Mouse (Mus musculus) lung, adult 18-20 months (tissue): ENCODE measurements around the gene Qprt.
"Not testable (repeated sequence)": the region's sequence is repeated elsewhere in the genome, so short reads cannot be mapped to it uniquely, and the experiment has no call there.

Experiments
- DNase-seq, 2 experiments: peaks; one replicate each; pipeline ENCODE4 v3.0.0; 2022; ENCODE audit warnings: mixed read lengths in 2 of 2

Qprt gene

GRCm38 (mm10) chr7:127093914-127094313 is 28.1 kb downstream of the Qprt start:
- DNase-seq: no peak

GRCm38 (mm10) chr7:127091114-127091896 is 30.7 kb downstream of the Qprt start, which contains the start of gene AI467606:
TSS of gene AI467606 (plus strand) at chr7:127091359.
- DNase-seq: peak; percentile 89

GRCm38 (mm10) chr7:127090154-127091113 is 31.6 kb downstream of the Qprt start:
- DNase-seq: no peak

GRCm38 (mm10) chr7:127088901-127089845 is 32.9 kb downstream of the Qprt start:
- peak; percentile 50 to 61 for DNase-seq

GRCm38 (mm10) chr7:127088083-127088482 is 33.9 kb downstream of the Qprt start:
- no peak for DNase-seq

- DNase-seq: not testable (repeated sequence)
These were observed 34.6 kb downstream of the Qprt start, which contains the start of gene Zg16 for GRCm38 (mm10) chr7:127087278-127088010. TSS of gene Zg16 (minus strand) at chr7:127087328.

GRCm38 (mm10) chr7:127085751-127086150 is 36.3 kb downstream of the Qprt start:
- DNase-seq: not testable (repeated sequence)

- DNase-seq: no peak
These were observed 37.2 kb downstream of the Qprt start for GRCm38 (mm10) chr7:127084794-127085193.

- DNase-seq: no peak
These were observed 38.3 kb downstream of the Qprt start for GRCm38 (mm10) chr7:127083689-127084088.

- no peak for DNase-seq
These were observed 39.0 kb downstream of the Qprt start for GRCm38 (mm10) chr7:127082995-127083394.

GRCm38 (mm10) chr7:127082271-127082670 is 39.8 kb downstream of the Qprt start:
- DNase-seq: no peak

- DNase-seq: no peak
These were observed 42.0 kb downstream of the Qprt start for GRCm38 (mm10) chr7:127080045-127080444.

- DNase-seq: no peak
These were observed 44.3 kb downstream of the Qprt start for GRCm38 (mm10) chr7:127077692-127078091.

- DNase-seq: no peak
These were observed 45.8 kb downstream of the Qprt start for GRCm38 (mm10) chr7:127076188-127076587.

GRCm38 (mm10) chr7:127073221-127073620 is 48.8 kb downstream of the Qprt start:
- no peak for DNase-seq

GRCm38 (mm10) chr7:127070871-127071413 is 51.1 kb downstream of the Qprt start:
- DNase-seq: no peak

- no peak for DNase-seq
These were observed 55.7 kb downstream of the Qprt start for GRCm38 (mm10) chr7:127066317-127066716.

- no peak for DNase-seq
These were observed 56.5 kb downstream of the Qprt start for GRCm38 (mm10) chr7:127065538-127065937.
